Mouse (Mus musculus): ENCODE measurements around the gene Agrp.

Gene Agrp

DNA sequence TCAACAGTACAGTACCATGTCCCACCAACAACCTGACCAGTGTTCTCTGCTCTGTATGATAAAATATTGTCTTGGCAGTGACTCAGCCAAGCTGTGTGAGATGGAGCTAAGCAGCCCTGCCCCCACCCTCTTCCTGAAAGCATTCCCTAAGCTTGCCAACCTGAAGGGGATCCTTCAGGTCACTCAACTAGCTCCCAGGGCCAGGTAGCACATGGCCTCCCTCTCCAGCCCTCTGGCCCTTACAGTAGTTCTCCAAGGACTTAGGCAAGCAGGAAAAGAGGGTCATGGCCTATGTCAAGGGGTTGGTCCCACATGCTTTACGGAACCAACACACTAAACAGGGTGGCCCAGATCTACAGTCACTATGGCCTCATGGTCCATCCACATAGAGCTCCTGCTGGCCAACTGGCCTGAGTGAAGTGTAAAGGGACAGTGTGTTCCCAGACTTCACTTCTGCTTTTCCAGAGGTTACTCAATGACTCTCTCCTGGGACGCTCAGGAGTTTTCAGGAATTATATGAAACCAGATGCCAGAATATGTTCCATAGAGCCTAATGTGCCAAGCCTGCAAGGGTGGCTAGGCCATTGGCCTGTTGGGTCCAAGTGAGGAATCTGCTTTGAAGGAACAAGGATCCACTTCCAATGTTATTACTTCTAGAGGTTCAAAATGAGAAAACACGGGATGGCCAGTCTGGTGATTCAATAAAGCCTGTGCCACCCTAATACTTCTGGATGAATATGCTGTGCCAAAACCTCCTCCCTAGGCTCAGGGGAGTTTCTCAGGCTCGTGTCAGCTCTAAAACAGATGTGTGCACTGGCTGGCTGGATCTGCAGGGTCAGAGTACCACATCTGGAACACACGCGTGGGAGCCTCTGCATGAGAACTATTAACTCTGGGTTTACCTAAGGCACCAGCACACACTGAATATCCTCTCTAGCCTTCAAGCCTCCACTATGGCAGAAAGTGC is 90.5 kb downstream of the Agrp start:
- DNase-seq, result no peak

- no peak for DNase-seq
These were observed 91.9 kb downstream of the Agrp start for GRCm38 (mm10) chr8:105545249-105545648.

GRCm38 (mm10) chr8:105544544-105545205 is 92.5 kb downstream of the Agrp start:
- no peak for DNase-seq

DNA sequence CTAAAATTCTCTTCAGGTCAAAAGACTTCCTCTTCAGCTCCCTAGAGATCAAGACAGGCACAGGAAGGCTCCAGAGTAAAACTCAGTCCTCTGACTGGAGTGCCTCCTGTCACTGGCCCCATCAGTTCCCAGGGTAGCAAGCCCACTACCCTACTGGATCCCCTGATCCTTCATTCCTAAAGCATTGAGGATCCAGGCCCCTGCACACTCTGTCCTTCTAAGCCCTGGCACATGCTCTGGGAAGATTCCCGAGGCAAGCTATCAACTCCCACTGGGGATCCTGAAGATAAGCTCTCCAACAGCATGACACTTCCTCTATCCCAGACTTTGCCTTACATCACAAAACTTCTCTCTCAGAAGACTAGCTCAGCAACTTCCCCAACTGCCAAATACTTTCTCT is 93.5 kb downstream of the Agrp start:
- no peak for DNase-seq

GRCm38 (mm10) chr8:105542808-105543207 is 94.4 kb downstream of the Agrp start:
- no peak for DNase-seq

DNA sequence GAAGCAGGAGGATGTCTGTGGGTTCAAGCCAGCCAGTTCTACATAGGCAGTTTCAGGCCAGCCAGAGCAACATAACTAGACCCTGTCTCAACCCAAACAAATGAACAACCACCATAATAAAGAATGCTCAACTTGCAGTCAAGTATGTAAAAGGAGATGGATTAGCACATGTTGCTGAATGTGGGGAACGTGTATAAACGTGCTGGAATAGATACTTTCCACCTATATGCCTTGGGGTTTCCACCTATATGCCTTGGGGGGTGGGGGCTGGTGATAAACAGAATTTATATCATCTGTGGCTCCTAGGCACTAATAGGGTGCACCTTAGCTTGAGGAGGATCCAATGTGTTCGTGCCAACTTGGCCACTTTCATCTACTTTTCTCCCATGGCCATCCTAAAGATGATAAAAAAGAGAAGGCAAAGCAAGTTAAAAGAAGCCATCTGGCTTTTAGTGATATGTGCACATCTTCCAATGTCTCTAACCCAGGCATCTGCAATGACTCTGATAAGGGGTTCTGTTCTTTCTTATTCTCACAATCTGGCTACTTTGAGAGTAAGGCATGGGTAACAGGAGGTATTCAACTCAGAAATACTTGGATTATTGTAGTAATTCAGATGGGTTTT is 95.0 kb downstream of the Agrp start:
- no peak for DNase-seq

DNA sequence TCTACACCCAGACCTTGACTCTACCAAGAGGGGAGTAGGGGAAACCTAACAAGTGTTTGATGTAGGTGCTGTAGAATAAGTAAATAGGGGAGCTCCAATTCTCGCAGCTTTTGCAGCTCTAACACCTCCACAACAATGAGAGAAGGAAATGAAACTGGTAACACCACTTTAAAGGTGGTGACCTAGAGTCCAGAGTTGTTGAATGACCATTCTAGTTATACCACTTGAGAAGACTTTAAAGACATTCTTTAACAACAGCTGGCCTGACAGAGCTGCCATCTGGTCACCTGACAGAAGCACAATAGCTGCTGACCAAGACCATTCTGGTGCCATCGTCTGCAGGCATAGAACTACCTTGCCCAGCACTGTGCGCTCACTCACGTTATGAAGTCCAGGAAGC is 98.3 kb downstream of the Agrp start:
- no peak for DNase-seq

DNA sequence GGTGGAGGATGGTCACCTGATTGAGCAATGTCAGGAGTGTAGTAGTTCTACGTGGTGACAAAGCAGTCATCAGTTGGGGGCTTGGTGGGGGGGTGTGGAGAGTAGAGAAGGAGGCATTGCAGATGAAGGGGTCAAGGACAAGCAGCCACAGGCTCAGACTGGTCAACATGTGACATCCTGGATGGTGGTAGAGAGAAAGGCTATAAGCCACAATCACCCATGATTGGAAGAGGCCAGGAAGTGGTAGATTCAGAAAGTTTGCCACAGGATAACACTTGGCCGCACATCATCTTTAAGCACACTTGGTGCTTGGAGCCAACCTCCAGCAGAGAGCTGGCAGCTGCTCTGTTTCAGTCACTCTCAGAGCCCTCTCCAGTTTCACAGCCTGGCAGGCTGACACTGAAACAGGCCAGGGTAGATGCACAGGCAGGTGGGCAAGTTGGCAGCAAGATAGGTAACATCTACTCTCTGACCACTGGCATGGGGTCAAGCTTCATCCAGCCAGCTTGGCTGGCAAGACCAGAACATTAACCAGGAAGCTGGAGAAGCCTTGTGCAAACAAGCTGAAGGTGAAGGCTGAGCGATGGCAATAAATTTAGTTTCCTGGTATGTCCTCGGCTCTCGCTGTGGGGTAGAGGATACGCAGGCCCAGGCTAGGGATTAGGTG is 100.0 kb downstream of the Agrp start:
- peak; percentile 68 to 71 for DNase-seq

GRCm38 (mm10) chr8:105536546-105536945 is 100.6 kb downstream of the Agrp start:
- no peak for DNase-seq

- DNase-seq, result peak; percentile 75 to 77
These were observed 103.3 kb downstream of the Agrp start for GRCm38 (mm10) chr8:105533892-105534329.

GRCm38 (mm10) chr8:105533439-105533838 is 103.8 kb downstream of the Agrp start:
- DNase-seq, result no peak

DNA sequence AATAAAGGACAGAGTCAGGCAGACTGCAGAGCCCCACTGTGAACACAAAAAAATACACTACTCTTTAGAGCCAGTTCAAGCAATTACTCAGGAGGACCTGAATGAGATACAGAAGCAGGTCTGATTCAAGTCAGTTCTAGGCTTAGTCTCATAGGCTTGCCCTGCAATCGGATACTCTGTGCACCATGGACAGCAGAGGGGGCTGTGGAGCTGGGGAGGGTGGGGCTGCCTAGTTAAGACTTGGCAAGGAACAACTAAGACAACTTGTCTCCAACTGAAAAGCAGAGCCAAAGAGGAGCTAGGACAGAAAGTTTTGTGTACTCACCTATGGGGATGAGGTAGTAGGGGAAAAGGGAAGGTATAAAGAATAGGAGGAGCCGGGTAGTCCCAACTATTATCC is 105.4 kb downstream of the Agrp start:
- peak in 1 of 2 experiments; percentile 47 for DNase-seq

DNA sequence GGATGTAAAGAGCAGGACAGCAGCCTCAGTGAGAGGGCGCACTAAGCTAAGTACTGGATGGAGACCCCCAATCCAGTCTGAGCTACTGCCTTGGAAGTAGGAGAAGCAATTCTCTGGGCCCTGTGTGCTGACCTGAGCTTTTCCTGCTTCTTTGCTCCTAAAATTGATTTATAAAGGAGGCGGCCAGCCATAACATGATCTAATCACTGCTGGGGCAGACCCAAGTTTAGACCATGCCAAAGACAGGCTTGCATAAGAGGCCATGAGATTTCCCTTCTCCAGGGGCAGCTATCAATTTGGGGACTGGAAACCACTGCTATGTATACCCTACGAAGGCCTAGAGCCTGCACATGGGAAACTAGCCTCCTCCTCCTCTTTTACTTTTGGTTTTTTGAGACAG is 107.9 kb downstream of the Agrp start:
- DNase-seq, result no peak

GRCm38 (mm10) chr8:105528206-105528605 is 109.0 kb downstream of the Agrp start:
- DNase-seq, result no peak

- peak in 1 of 2 experiments; percentile 20 for DNase-seq
These were observed 110.1 kb downstream of the Agrp start for GRCm38 (mm10) chr8:105527110-105527509.

DNA sequence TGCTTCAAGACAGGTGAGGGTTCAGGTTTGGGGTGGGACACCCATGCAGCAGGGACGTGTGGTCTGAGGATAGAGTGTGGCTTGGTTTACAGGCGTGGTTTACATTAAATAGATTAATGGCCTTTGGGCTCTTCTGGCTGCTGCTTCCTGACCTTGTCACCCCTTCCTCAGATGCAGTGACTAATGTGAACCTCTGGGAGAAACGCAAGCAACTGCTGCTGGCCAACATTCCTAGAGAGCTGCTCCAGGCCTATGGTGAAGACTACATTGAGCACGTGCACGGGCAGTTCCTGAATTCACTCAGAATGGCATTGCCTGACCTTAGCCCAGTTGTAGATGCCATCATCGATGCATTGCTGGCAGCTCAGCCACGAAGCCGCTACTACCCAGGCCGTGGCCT is 114.3 kb downstream of the Agrp start:
- DNase-seq, result no peak

- no peak for DNase-seq
These were observed 115.0 kb downstream of the Agrp start for GRCm38 (mm10) chr8:105521995-105522769.

GRCm38 (mm10) chr8:105521061-105521460 is 116.1 kb downstream of the Agrp start:
- no peak for DNase-seq

DNA sequence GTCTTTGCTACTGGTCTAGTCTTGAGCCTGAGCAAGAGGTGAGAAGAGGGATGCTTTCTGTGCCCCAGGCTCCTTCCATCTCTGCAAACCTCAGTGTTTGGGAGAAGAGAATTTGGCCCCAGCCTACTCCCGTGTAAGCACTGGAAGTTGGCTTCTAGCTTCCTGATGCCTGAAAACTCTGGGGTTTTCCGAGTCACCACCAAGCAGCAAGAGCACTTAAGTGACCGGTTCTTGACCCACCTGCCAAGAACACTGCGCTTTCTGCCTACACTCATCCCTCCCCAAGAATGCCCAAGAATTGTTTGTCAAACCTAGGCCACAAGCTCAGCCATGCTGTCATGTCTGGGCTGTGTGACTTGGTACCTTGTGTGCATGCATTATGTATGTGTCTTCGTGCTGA is 116.7 kb downstream of the Agrp start:
- DNase-seq, result no peak

DNA sequence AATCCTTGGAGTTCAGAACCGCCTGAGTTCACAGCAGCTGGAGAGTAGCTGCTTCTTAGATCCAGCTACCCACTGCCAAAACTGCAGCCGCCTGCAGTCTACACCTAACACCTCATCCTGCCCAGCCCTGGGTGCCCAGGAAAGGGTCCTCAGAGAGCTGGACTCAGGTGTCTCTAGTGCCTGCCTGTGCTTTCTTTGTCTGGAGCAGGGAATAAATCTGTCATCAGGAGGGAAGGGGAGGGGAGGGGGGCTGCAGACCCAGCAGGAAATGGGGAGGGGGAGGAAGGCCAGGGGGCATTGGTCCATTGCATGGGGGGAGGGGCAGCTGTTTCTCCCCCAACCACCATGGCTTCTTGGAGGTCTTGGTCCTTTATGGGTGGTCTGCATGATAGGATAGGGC is 117.6 kb downstream of the Agrp start:
- DNase-seq, result no peak

GRCm38 (mm10) chr8:105518436-105519313 is 118.5 kb downstream of the Agrp start, which contains the start of gene Hsd11b2:
Gene Hsd11b2 (plus strand): TSS chr8:105518755.
- DNase-seq, result peak; percentile 25 to 30
